Mouse (Mus musculus): ENCODE data around the gene Rassf3.

Gene Rassf3

DNA sequence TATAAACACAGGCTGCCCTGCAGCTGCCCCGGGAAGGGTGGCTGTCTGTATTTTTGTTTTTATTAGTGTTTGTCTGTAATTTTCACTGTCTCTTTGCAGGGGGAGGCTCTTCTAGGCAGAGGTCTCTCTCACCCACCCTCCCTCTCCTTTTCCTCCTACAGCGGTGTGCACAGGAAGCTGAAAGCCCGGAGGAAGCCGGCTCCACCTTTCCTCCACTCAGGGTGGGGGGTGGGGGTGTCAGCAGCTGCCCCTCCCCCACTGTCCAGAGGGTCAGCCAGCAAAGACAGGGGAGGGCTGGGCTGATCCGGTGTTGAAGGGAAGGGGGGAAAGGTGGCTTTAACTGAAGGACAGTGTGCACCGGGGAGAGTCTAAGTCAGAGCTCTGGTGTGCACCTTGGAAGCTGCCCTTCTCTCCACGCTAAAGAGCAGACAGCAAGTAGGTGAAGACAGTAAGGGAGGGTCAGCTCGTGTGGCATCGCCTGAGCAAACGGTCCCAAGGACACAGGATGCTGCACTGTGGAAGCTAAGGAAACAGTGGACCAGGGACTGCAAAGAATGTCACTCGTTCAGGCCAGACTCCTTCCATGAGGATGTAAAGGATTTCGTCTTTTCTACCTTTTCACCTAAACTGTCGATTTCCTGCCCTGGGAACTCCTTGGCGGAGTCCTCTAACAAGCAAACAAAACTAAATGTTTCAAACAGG lies 46.0 kb downstream of the Rassf3 start:
- DNase-seq (ENCODE audit: low spot score): no peak

DNA sequence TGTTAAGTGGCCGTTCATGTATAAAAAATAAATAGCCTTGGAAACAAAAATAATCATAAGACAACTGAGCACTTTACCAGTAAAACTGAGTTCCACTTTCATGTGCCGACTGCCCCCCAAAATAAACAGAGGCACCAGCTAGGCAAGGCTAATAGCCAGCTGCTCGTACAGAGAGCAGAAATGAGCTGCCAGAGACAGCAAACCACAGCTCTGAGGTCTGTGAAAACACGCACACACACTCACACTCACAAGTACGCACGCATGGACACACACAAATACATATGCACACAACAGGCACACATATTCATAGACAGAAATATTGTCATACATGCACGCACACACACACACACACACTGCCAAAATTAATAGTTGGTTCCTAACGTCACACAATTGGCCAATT lies 46.6 kb downstream of the Rassf3 start:
- DNase-seq (ENCODE audit: low spot score): no peak

DNA sequence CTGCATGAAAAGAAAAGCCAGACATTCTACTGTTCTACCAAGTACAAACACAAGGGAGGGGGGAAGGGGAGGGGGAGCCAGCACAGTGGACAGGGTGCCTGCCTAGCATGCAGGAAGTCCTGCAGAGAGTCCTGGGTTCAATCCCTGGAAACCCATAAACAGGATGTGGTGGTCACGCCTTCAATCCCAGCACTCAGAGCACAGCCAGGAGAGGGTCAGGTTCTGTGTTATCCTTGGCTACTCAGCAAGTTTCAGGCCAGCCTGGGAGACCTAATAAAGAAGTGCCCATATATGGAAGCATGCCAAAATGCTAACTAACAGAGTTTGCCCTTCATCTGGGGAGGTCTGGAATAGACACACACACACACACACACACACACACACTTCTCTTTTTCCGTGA lies 47.1 kb downstream of the Rassf3 start:
- no peak for DNase-seq (ENCODE audit: low spot score)

DNA sequence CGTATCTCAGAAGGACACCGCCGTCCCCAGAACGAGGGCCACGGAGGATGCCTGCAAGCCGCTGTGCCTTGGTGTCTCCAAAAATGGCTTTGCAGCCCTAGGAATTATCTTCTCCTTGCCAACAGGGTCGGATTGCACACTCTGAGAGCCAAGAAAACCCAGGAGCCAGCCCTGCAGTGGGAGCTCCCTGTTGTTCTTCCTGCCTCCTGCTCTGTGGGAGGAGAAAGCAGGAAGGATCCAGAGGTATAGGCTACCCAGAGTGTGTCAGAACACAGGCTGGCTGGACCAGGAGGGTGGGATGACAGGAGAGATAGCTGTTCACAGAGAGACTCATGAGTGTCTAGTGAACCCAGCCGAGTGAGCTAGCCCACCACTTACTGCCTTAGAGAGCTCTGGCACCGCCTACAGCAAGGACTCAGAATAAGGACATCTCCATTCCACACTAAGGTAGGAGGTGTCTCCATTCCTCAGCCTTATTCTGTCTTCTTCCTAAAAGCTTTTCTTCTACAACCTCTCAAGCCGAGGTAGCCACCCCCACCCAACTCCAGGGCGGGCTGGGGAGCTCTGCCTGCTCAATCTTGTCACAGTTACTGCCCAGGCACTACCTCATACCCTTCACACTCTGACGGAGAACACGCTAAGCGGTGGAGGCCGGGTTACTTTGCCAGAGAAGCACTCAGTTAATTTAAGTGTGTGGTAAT lies 48.0 kb downstream of the Rassf3 start:
- DNase-seq (ENCODE audit: low spot score): no peak

DNA sequence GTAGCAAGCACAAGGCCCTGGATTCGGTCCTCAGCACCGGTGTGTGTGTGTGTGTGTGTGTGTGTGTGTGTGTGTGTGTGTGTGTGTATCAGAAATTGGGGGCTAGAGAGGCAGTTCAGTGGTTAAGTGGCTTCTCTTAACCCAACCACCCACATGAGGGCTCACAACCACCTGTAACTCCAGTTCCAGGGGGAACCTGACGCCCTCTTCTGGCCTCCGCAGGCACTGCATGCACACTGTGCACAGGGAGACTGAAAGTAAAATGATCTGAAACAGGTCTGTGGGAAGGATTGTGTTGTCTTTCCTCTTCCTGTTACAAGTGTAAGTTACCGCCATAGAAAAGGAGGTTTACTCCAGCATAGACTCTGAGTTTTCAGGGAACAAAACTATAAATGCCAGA lies 49.0 kb downstream of the Rassf3 start:
- DNase-seq (ENCODE audit: low spot score): no peak

DNA sequence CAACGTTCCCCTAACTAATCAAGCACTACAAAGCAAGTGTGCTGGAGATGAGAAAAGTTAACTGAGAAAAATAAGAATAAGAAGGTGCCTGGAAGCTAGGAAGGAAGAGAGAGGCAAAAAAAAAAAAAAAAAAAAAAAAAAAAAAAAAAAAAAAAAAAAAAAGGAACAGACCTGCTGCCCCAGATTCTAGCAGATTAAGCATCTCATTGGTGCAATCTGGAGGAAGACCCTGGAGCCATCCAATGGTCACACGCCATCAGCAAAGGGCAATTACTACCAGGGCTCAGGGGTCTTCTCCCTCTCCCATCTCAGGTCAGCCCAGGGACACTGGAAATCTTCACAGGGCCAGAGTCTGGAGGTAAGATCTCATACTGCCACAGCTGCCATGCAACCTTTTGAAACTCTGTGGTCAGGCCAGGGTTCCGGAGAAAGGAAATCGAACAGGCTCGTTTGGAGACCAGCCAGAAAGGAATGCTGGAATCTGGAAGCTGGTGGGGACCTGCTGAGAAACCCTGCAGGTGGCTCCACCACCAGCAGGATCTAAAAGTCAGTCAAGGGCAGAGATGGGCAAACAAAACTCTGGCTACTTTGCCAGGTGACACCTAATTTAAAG lies 49.6 kb downstream of the Rassf3 start:
- no peak for DNase-seq (ENCODE audit: low spot score)

DNA sequence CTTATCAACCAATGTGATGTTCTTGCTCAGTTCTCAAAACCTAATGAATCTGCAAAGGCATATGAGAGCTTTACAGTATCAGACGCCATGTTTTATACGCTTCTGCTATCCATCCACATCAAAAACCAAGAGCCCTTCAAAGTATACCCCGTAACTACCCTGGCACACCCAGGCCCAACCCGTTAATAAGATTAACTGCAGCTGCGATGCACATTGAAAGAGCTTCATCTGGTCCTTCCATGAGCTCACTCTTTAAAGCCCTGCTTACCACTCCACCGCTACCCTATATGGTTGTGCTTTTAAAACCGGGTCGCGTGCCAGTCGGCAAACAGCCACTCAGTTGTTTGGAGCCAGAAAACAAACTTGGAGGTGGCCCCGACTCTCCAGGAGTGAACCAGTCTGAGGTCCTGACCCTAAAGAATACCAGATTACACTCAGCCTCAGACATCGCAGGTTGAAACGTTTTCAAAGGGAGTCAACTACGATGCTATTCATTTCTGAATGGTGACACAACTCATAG lies 50.6 kb downstream of the Rassf3 start:
- no peak for DNase-seq (ENCODE audit: low spot score)

DNA sequence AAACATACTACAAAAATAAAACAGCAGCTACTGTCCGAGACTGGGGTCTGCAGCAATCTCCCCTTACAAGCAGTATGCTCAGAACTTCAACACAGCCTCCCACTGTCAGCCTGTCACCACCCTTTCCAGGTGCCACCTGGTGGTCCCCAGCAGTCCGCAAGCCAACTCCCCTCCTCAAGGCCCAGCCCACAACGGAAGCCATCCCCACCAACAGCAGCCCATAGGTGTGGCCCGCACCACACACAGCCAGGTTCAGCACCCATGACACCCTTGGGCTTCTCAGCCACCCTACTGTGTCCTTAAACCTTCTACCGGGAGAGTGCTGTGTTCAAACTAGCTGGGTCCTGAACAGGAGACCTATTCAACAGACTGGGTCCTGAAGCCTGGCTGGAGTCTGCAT lies 51.1 kb downstream of the Rassf3 start:
- DNase-seq (ENCODE audit: low spot score): no peak

DNA sequence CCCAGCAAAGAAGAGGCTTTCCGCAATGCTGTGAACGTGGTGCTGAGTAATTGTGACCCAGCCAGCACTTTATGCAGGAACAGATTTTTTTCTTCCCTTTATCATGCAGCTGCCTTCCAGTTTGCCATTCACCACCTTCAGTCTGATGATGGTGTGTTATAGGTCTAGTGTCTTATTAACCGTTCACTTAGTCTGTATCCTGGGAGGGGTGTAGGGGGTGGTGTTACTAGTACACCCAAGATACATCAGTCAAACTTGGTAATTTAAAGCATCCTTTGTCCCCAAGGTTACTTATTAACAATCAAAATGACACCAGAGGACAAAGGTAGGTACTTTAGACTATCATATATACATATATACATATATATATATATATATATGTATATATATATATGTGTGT lies 51.7 kb downstream of the Rassf3 start:
- DNase-seq (ENCODE audit: low spot score): no peak

DNA sequence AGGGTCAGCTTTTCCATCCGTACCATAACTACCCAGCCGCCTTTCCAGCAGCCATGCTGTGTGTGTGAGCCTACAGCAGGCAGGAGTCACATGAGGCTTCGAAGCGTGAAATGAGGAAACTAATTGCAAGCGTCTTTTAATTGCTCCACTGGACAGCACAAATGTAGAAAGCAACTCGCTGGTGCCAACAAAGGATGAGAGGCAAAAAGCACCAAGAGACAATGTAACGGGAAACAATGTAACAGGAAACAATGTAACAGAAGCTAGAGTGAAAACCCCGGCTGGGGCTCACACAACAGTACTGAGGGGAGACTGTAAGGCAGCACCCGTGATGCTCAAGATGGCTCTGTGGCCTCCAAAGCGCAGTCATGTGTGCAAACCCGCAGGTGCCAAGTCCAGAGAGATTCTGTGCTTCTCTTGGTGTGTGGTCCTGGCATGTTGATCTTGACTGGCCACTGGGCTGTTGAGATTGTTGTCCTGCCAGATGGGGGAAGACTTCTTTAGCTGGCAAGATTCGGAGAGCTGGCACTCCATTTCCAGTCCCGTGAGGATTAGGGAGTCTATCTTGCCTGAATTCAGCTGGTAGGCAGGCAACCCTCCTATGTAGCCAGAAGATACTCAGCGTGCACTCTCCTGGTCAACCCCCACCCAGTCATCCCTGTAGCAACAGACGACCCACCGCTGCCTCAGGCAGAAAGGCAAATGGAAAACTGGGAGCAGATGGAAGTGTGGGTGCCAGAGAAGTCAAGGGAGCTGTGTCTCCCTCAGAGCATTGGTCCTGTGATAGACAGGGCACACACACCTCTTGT lies 52.4 kb downstream of the Rassf3 start:
- no peak for DNase-seq (ENCODE audit: low spot score)

DNA sequence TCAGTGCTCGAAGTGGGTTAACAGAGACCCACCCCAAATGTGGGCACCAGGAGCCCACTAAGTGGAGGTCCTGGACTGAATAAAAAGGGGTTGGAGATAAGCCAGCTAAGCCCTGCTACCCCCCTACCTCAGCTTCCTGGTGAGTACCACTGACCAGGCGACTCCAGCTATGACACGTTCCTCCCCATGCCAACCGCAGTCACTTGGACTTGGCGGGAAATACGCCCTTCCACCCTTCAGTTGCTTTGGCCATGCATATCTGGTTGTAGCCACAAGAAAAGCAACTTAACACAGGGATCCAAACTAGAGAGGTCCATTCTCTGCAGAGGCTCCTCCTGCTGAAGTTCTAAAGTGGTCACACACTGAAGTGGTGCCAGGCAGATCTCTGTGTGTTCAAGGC lies 53.9 kb downstream of the Rassf3 start:
- DNase-seq (ENCODE audit: low spot score): no peak

DNA sequence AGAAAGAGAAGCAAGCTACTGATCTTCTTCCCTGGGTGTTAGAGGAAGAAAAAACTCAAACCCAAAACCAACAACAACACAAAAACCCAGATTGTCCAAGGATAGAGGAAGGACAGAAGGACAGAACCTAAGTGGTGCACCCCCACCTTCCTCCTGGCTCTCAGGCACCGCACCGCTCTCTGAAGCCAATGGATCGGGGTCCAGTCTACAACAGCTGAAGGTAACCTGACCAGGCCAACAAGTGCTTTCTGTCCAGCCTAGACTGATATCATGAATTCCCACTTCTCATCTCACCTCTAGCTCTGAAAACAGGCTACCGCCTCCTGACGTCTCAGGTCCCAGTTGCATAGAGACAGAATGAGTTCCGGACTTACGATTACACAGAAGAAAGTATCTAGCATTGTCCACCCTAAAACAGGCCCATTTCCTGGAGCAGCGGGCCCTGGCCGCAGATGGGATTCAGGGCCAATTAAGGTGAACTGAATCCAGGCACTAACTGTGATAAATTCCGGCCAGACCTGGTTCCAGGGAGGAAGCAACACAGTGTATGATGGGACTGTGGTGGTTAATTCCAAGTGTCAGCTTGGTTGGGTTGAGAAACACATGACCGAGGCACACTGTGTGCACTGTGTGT lies 54.4 kb downstream of the Rassf3 start:
- DNase-seq (ENCODE audit: low spot score): no peak

DNA sequence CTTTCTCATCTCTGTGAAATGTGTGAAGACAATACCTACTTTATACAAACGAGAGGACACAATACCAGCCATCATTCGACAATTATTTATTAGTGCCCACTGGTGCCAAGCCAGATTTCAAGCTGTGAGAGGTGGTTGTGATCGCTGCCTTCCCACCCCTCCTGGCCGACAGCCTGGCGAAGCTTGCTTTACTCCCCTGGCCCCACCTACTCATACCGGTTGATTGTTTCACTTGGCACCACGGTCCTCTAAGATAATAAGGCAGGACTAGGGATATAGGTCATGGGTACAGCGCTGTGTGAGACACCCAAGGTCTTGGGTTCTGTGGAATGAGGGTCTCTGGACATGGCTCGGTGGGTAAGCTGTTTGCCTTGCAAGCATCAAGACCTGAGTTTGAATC lies 55.1 kb downstream of the Rassf3 start:
- DNase-seq (ENCODE audit: low spot score): no peak

DNA sequence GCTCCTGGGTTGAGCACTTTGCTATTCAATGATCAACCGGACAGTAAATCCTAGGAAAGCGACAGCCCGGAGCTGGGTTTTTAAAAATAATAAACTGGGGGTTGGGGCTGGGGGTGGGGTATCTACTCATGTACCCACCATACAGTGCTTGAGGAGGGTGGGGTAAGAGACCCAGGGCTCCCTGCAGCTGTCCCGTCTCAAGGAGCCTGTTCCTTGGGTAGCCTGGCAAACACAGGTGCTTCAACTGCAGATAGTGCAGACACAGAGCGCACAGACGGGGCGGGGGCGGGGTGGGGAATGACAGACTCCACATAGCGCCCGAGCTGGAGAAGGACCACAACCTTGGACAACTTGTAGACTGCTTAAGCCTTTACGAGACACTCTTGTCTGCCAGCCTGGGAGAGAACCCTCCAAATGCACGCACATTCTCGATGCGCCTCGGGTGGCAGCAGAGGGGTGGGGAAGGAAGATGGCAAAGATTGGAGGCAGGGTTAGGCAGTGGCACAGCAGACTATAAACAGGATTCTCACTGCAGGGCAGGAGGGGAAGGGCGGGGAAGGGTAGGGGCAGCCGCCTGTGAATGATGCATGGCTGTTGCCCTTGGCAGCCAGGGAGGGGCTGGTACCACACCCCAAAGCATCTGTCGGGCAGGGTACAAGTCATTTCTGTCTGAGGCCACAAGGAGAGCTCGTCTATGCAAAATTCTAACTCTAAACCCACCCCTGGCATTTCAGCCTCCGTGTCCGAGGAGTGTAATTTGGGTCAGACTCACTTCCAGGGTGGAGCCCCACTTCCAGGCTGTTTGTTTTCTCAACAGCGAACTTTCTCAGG lies 56.3 kb downstream of the Rassf3 start:
- DNase-seq (ENCODE audit: low spot score): no peak

DNA sequence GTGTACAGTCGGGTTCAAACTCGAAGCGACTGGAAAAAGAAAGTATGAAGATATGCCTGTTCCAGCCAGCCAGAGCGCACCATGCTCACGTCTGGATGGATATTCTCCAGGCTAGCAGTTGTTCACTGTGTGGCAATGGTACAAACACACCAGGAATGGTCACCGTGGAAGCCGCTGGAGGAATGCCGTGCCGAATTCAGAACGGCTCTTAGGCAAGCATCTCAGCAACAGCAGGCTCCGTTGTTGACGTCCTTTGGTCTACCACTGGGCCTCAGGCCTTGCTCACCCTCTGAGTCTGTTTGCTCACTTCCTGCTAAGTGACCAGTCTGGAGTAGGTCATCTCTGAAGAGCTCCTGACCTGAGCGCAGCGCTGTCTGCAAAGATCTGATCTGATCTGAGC lies 57.3 kb downstream of the Rassf3 start:
- no peak for DNase-seq (ENCODE audit: low spot score)

DNA sequence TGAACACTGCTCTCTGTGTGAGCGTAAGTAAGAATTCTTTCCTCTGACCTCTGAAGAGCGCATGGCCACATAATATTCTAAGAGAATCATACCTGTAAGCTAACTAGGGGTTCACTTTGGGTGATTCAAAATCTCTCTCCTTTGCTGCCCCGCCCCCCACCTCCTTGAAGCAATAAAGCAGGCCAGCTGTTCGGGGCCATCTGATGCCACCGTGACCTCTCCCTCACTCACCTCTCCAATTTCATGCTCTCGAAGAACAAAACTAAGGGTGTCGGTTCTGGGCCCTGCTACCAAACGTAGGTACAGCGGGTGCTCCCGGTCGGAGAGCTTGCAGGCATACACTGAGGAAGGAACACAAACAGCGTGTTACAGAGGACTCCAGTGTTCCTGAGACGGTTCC lies 62.0 kb downstream of the Rassf3 start:
- DNase-seq (ENCODE audit: low spot score): no peak

DNA sequence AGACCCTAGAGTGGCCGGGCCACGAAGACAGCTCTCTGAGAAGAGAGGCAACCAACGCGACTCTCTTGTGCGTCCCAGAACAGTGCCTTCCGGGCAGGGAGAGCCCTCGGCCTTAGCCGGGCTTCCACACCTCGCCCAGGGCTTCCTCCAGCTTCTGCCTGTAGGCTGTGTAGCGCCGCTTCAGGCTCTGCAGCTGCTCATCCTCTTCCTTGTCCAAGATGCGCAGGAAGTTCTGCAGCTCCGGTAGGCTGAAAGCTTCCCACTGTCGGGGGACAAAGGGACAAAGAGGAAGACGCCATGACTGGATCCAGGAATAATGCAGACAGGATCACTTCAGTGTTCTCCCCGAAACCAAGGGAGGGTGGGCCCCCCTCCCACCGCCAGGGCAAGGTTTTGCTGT lies 63.3 kb downstream of the Rassf3 start:
- no peak for DNase-seq (ENCODE audit: low spot score)

DNA sequence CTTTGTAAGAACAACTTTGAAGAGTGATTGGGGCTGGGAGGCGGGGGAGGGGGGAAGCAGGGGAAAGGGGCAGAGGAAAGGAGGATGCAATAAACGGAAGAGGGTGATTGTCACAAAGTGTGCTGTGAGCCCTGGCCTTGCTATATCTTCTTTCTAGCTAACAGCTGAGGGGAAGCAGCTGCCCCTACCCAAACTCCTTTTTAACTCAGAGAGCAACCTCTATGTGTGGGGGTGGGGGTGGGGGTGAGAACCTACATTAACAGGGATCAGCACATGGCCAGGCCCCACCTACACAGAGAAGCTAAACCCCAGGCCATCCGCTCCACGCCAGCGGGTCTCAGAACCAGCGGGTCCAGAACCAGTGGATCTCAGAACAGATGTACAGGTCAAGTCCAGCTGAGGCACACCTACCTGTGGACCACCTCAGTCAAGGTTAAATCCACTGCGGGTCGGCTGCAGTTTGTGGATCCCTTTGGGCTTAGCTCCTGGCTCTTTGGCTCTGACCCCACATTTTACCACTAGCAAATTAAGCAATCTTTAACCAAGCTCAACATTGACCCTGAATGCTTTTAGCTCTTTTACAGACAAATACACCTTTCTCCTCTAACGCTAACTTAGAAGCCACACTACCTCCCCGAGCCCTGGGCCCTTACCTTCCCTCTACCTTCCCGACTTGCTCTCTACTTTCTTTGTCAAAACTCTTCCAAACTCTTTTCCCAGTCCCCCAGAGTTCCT lies 64.3 kb downstream of the Rassf3 start:
- no peak for DNase-seq (ENCODE audit: low spot score)

DNA sequence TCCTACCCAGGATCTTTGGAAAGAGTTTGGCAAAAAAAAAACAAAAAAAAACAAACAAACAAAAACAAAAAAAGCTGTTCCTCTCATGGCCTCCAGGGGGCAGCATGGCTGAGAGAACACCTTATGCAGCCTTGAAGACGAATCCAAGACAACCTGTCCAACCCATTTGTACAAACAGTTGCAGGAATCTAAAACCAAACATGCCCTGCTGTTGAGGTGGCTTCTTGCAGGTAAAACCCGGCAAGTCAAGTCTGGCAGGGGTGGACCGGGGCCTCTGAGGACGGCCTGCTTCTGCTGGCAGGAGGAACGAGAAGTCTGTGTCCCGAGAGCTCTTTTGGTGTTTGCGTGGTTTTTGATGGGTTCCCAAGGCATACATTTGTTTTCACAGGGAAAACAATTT lies 66.4 kb downstream of the Rassf3 start:
- no peak for DNase-seq (ENCODE audit: low spot score)

DNA sequence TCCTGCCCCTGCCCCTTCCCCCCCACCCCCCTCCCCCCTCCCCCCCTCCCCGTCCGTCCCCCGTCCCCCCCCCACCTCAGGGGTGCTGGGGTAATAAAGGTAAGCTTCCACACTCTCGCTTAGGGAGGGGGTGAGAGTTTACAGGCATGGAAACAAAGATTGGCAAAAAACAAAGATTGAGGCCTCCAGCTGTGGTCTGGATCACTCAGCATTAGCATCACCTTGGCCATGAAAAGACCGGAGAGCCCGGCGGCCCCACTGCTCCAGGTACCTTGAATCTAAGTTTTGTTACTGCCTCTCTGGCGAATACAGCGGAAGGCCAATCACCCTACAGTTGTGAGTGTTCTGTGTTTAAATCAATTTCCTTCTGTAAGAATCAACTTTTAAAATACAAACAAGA lies 72.2 kb downstream of the Rassf3 start:
- DNase-seq (ENCODE audit: low spot score): no peak

Data from ovary, postnatal 36 days (tissue).